ENCODE assay signal across 12 mouse cellular contexts in genomic region chr13:59673597-59673996, GRCm38 (mm10). TPM values are rescaled to one million over a fixed set of nuclear protein-coding genes. Genes with fewer than 3 reads are reported as not detected.
DNase-seq lines count a peak whose midpoint lies in the region; ATAC-seq lines count a peak whose summit lies in the region.
"Had no signal": no experiment of that assay in that cellular context is flagged by ENCODE, and none has a peak within 500 bp of the region (broad histone marks: within the 10 kb centered on the region; RNA-seq: fewer than 3 reads in every experiment).

No protein-coding gene starts in this region.

- WGBS in heart, embryonic 10.5 days = 65% methylated on average over 7 of the region's 7 CpGs
- 21% methylated on average over 7 of the region's 7 CpGs for WGBS in forebrain, embryonic 11.5 days
- 53% methylated on average over 7 of the region's 7 CpGs for WGBS in limb, embryonic 10.5 days
- WGBS in neural tube, embryonic 12.5 days = 29% methylated on average over 7 of the region's 7 CpGs

- peak overlapping the region; percentile 84; the same call in 1 of the 2 replicates for H3K4me3 ChIP-seq in heart, embryonic 10.5 days
- H3K4me3 ChIP-seq in forebrain, embryonic 11.5 days (ENCODE audit: low read depth, low read length) = peak overlapping the region; percentile 72
- peak overlapping the region; percentile 87 for H3K4me3 ChIP-seq in limb, embryonic 10.5 days
- peak overlapping the region; percentile 25 for H3K4me3 ChIP-seq in neural tube, embryonic 12.5 days

- H3K9ac ChIP-seq in forebrain, embryonic 11.5 days (ENCODE audit: low read length) = peak overlapping the region; percentile 93
- H3K9ac ChIP-seq in neural tube, embryonic 12.5 days = peak overlapping the region; percentile 87; the same call in 1 of the 2 replicates

- H3K4me2 ChIP-seq in forebrain, embryonic 11.5 days (ENCODE audit: low read depth, low read length, severe bottlenecking) = peak overlapping the region; percentile 59
- peak overlapping the region; percentile 64 for H3K4me2 ChIP-seq in neural tube, embryonic 12.5 days (replicated peaks)

- 0 out of 2 replicates have a peak, but pooled peaks have one; percentile 5 for ATAC-seq in forebrain, embryonic 11.5 days (replicated peaks; ENCODE audit: low FRiP score)
- ATAC-seq in neural tube, embryonic 12.5 days (ENCODE audit: low FRiP score, low read depth) = no peak
- ATAC-seq in erythroid progenitor cell, adult 5-6 weeks (replicated peaks; ENCODE audit: low FRiP score, poor library complexity, severe bottlenecking) = no peak
- no peak for ATAC-seq in granulocyte monocyte progenitor cell, adult 5-6 weeks (replicated peaks; ENCODE audit: poor library complexity, severe bottlenecking)

- peaks cover 25% of the 10 kb centered on the region for H3K4me1 ChIP-seq in heart, embryonic 10.5 days
- peaks cover 8% of the 10 kb centered on the region for H3K4me1 ChIP-seq in forebrain, embryonic 11.5 days (replicated peaks; ENCODE audit: control insufficient read depth, insufficient read depth, low read length)
- H3K4me1 ChIP-seq in limb, embryonic 10.5 days = peaks cover 35% of the 10 kb centered on the region
- H3K4me1 ChIP-seq in neural tube, embryonic 12.5 days = peaks cover 13% of the 10 kb centered on the region

- H3K27me3 ChIP-seq in heart, embryonic 10.5 days (ENCODE audit: insufficient read depth, poor library complexity, severe bottlenecking) = no peaks in the 10 kb centered on the region
- H3K27me3 ChIP-seq in forebrain, embryonic 11.5 days (ENCODE audit: control insufficient read depth, insufficient read depth, low read length) = no peaks in the 10 kb centered on the region
- H3K27me3 ChIP-seq in limb, embryonic 10.5 days (ENCODE audit: low read depth, poor library complexity, severe bottlenecking) = no peaks in the 10 kb centered on the region
- H3K27me3 ChIP-seq in neural tube, embryonic 12.5 days (replicated peaks) = no peaks in the 10 kb centered on the region

- no peaks in the 10 kb centered on the region for H3K36me3 ChIP-seq in heart, embryonic 10.5 days
- H3K36me3 ChIP-seq in forebrain, embryonic 11.5 days (ENCODE audit: control insufficient read depth, insufficient read depth, low read length) = no peaks in the 10 kb centered on the region
- peaks cover 19% of the 10 kb centered on the region for H3K36me3 ChIP-seq in limb, embryonic 10.5 days
- H3K36me3 ChIP-seq in neural tube, embryonic 12.5 days = 0 out of 2 replicates have a peak, but pooled peaks cover 3% of the 10 kb centered on the region

- H3K9me3 ChIP-seq in heart, embryonic 10.5 days = no peaks in the 10 kb centered on the region
- H3K9me3 ChIP-seq in forebrain, embryonic 11.5 days (ENCODE audit: control insufficient read depth, low read length) = no peaks in the 10 kb centered on the region
- no peaks in the 10 kb centered on the region for H3K9me3 ChIP-seq in limb, embryonic 10.5 days (replicated peaks)
- no peaks in the 10 kb centered on the region for H3K9me3 ChIP-seq in neural tube, embryonic 12.5 days

- no peak overlapping the region for H3K27ac ChIP-seq in heart, embryonic 10.5 days
- H3K27ac ChIP-seq in forebrain, embryonic 11.5 days (ENCODE audit: low read depth, low read length) = peak overlapping the region; percentile 87; the same call in 1 of the 2 replicates
- peak overlapping the region; percentile 96 for H3K27ac ChIP-seq in limb, embryonic 10.5 days
- H3K27ac ChIP-seq in neural tube, embryonic 12.5 days = peak overlapping the region; percentile 50; the same call in 1 of the 2 replicates

- DNase-seq in heart, embryonic 10.5 days (ENCODE audit: low spot score) = no peak
- no peak for DNase-seq in heart, adult 11 months
- peak; percentile 56 for DNase-seq in forebrain, embryonic 11.5 days (ENCODE audit: low spot score)
- DNase-seq in limb, embryonic 10.5 days (ENCODE audit: low spot score) = peak; percentile 44
- no peak for DNase-seq in gastrocnemius, postnatal 4 days (ENCODE audit: low spot score in 2 of 2)
- DNase-seq: layer of hippocampus, postnatal 36 days had no signal

RNA-seq across cellular contexts. Expression of gene Golm1, which starts 2.0 kb away (rescaled TPM):
- 72.4 and 74.5 TPM in 2 replicates for polyA plus RNA-seq in heart, embryonic 10.5 days (2016; fragmentation: Nextera tagmentation; extraction: Ambion mirVana)
- polyA plus RNA-seq in forebrain, embryonic 11.5 days (2014; fragmentation: Nextera tagmentation; extraction: Ambion mirVana) = 131 and 133 TPM in 2 replicates
- 78.4 and 80.2 TPM in 2 replicates for polyA plus RNA-seq in limb, embryonic 10.5 days (2016; fragmentation: Nextera tagmentation; extraction: Ambion mirVana)
- polyA plus RNA-seq in neural tube, embryonic 12.5 days (2016; fragmentation: Nextera tagmentation; extraction: Ambion mirVana) = 101 and 105 TPM in 2 replicates
- total RNA-seq in erythroid progenitor cell, adult 5-6 weeks (2015; ENCODE audit: low replicate concordance) = 45.0 and 46.1 TPM in 2 replicates
- 78.4 and 80.5 TPM in 2 replicates for total RNA-seq in erythroid progenitor cell, adult 5-6 weeks (2017; ENCODE audit: low replicate concordance)
- total RNA-seq in granulocyte monocyte progenitor cell, adult 5-6 weeks (2014; fragmentation: Nextera tagmentation) = 7.2 and 11.5 TPM in 2 replicates
- 12.4 and 16.0 TPM in 2 replicates for total RNA-seq in granulocyte monocyte progenitor cell, adult 5-6 weeks (2017)
- 10 to 100 TPM; 22.9 to 23.7 TPM for total RNA-seq in gastrocnemius, postnatal 4 days (2021)

RNA-seq across cellular contexts. Expression of gene 4921517D22Rik, which starts 20.3 kb away (rescaled TPM):
- not detected in 2 replicates for polyA plus RNA-seq in heart, embryonic 10.5 days (2016; fragmentation: Nextera tagmentation; extraction: Ambion mirVana)
- not detected in 2 replicates for polyA plus RNA-seq in forebrain, embryonic 11.5 days (2014; fragmentation: Nextera tagmentation; extraction: Ambion mirVana)
- polyA plus RNA-seq in limb, embryonic 10.5 days (2016; fragmentation: Nextera tagmentation; extraction: Ambion mirVana) = not detected in 2 replicates
- not detected in 2 replicates for polyA plus RNA-seq in neural tube, embryonic 12.5 days (2016; fragmentation: Nextera tagmentation; extraction: Ambion mirVana)
- not detected in 2 replicates for total RNA-seq in erythroid progenitor cell, adult 5-6 weeks (2015; ENCODE audit: low replicate concordance)
- total RNA-seq in erythroid progenitor cell, adult 5-6 weeks (2017; ENCODE audit: low replicate concordance) = not detected in 2 replicates
- total RNA-seq in granulocyte monocyte progenitor cell, adult 5-6 weeks (2014; fragmentation: Nextera tagmentation) = not detected in 2 replicates
- total RNA-seq in granulocyte monocyte progenitor cell, adult 5-6 weeks (2017) = not detected in 2 replicates
- not detected for total RNA-seq in gastrocnemius, postnatal 4 days (2021)
- total RNA-seq: common myeloid progenitor, adult 5-6 weeks; heart, postnatal 25 days; layer of hippocampus, postnatal 36 days had no signal
- polyA plus RNA-seq: C2C12 had no signal

RNA-seq across cellular contexts. Expression of gene Spata31d1a, which starts 36.5 kb away (rescaled TPM):
- polyA plus RNA-seq in heart, embryonic 10.5 days (2016; fragmentation: Nextera tagmentation; extraction: Ambion mirVana) = 0.02 and 0.05 TPM in 2 replicates
- not detected in 2 replicates for polyA plus RNA-seq in forebrain, embryonic 11.5 days (2014; fragmentation: Nextera tagmentation; extraction: Ambion mirVana)
- 0.05 TPM in 1 of 2 replicates, not detected in the other for polyA plus RNA-seq in limb, embryonic 10.5 days (2016; fragmentation: Nextera tagmentation; extraction: Ambion mirVana)
- polyA plus RNA-seq in neural tube, embryonic 12.5 days (2016; fragmentation: Nextera tagmentation; extraction: Ambion mirVana) = 0.06 TPM in 1 of 2 replicates, not detected in the other
- not detected in 2 replicates for total RNA-seq in erythroid progenitor cell, adult 5-6 weeks (2015; ENCODE audit: low replicate concordance)
- not detected in 2 replicates for total RNA-seq in erythroid progenitor cell, adult 5-6 weeks (2017; ENCODE audit: low replicate concordance)
- total RNA-seq in granulocyte monocyte progenitor cell, adult 5-6 weeks (2014; fragmentation: Nextera tagmentation) = not detected in 2 replicates
- not detected in 2 replicates for total RNA-seq in granulocyte monocyte progenitor cell, adult 5-6 weeks (2017)
- total RNA-seq in gastrocnemius, postnatal 4 days (2021) = under 1 TPM; 0.05 to 0.07 TPM
- total RNA-seq: common myeloid progenitor, adult 5-6 weeks; heart, postnatal 25 days had no signal
- polyA plus RNA-seq: C2C12 had no signal

RNA-seq across cellular contexts. Expression of gene Spata31d1b, which starts 38.5 kb away (rescaled TPM):
- polyA plus RNA-seq in heart, embryonic 10.5 days (2016; fragmentation: Nextera tagmentation; extraction: Ambion mirVana) = not detected in 2 replicates
- not detected in 2 replicates for polyA plus RNA-seq in forebrain, embryonic 11.5 days (2014; fragmentation: Nextera tagmentation; extraction: Ambion mirVana)
- not detected in 2 replicates for polyA plus RNA-seq in limb, embryonic 10.5 days (2016; fragmentation: Nextera tagmentation; extraction: Ambion mirVana)
- not detected in 2 replicates for polyA plus RNA-seq in neural tube, embryonic 12.5 days (2016; fragmentation: Nextera tagmentation; extraction: Ambion mirVana)
- not detected in 2 replicates for total RNA-seq in erythroid progenitor cell, adult 5-6 weeks (2015; ENCODE audit: low replicate concordance)
- total RNA-seq in erythroid progenitor cell, adult 5-6 weeks (2017; ENCODE audit: low replicate concordance) = not detected in 2 replicates
- not detected in 2 replicates for total RNA-seq in granulocyte monocyte progenitor cell, adult 5-6 weeks (2014; fragmentation: Nextera tagmentation)
- total RNA-seq in granulocyte monocyte progenitor cell, adult 5-6 weeks (2017) = not detected in 2 replicates
- under 1 TPM; 0.05 to 0.08 TPM for total RNA-seq in gastrocnemius, postnatal 4 days (2021)
- total RNA-seq: common myeloid progenitor, adult 5-6 weeks; heart, postnatal 25 days had no signal
- polyA plus RNA-seq: C2C12 had no signal

RNA-seq across cellular contexts. Expression of gene Spata31d1d, which starts 58.0 kb away (rescaled TPM):
- polyA plus RNA-seq in heart, embryonic 10.5 days (2016; fragmentation: Nextera tagmentation; extraction: Ambion mirVana) = not detected in 2 replicates
- not detected in 2 replicates for polyA plus RNA-seq in forebrain, embryonic 11.5 days (2014; fragmentation: Nextera tagmentation; extraction: Ambion mirVana)
- polyA plus RNA-seq in limb, embryonic 10.5 days (2016; fragmentation: Nextera tagmentation; extraction: Ambion mirVana) = not detected in 2 replicates
- polyA plus RNA-seq in neural tube, embryonic 12.5 days (2016; fragmentation: Nextera tagmentation; extraction: Ambion mirVana) = not detected in 2 replicates
- total RNA-seq in erythroid progenitor cell, adult 5-6 weeks (2015; ENCODE audit: low replicate concordance) = not detected in 2 replicates
- total RNA-seq in erythroid progenitor cell, adult 5-6 weeks (2017; ENCODE audit: low replicate concordance) = not detected in 2 replicates
- total RNA-seq in granulocyte monocyte progenitor cell, adult 5-6 weeks (2014; fragmentation: Nextera tagmentation) = not detected in 2 replicates
- not detected in 2 replicates for total RNA-seq in granulocyte monocyte progenitor cell, adult 5-6 weeks (2017)
- total RNA-seq in gastrocnemius, postnatal 4 days (2021) = not detected
- total RNA-seq: common myeloid progenitor, adult 5-6 weeks; heart, postnatal 25 days; layer of hippocampus, postnatal 36 days had no signal
- polyA plus RNA-seq: C2C12 had no signal

Comparison
In these comparisons a context has a peak if more than half of its experiments do, and no peak if none do; other contexts are left out.
1. DNase-seq: peak in forebrain, embryonic 11.5 days (single experiment) and limb, embryonic 10.5 days (single experiment); none in heart, embryonic 10.5 days (single experiment), heart, adult 11 months (single experiment) and gastrocnemius, postnatal 4 days (0 of 2).
2. H3K4me3 ChIP-seq: peak in every context shown above with its lines; median percentile 87 in limb, embryonic 10.5 days; 84 in heart, embryonic 10.5 days; 72 in forebrain, embryonic 11.5 days; 25 in neural tube, embryonic 12.5 days.